Mouse (Mus musculus): ENCODE data around the gene S1pr2. TPM values are rescaled to one million over a fixed set of nuclear protein-coding genes. Genes with fewer than 3 reads are reported as not detected.

S1pr2 gene
- total RNA-seq, 2 experiments from 2014 or later = 8.9 to 11.1 TPM

GRCm38 (mm10) chr9:20972141-20972992, 4.2 kb downstream of the S1pr2 start:
- peak; percentile 58 for DNase-seq

GRCm38 (mm10) chr9:20971751-20972140, 4.8 kb downstream of the S1pr2 start:
- DNase-seq = peak; percentile 60

GRCm38 (mm10) chr9:20966747-20967146, 9.8 kb downstream of the S1pr2 start:
- no peak for DNase-seq

GRCm38 (mm10) chr9:20966008-20966407, 10.6 kb downstream of the S1pr2 start:
- no peak for DNase-seq

GRCm38 (mm10) chr9:20965606-20966005, 11.0 kb downstream of the S1pr2 start:
- DNase-seq = no peak

- DNase-seq = no peak
Observed at GRCm38 (mm10) chr9:20961557-20961956, 15.0 kb downstream of the S1pr2 start.

- no peak for DNase-seq
Observed at GRCm38 (mm10) chr9:20959430-20959938, 17.1 kb downstream of the S1pr2 start, which contains the start of gene Dnmt1. TSS of gene Dnmt1 (minus strand) at chr9:20959888.

- DNase-seq = no peak
Observed at GRCm38 (mm10) chr9:20956989-20957388, 19.6 kb downstream of the S1pr2 start.

GRCm38 (mm10) chr9:20952520-20953227, 23.9 kb downstream of the S1pr2 start:
- peak; percentile 94 for DNase-seq

GRCm38 (mm10) chr9:20951966-20952519, 24.5 kb downstream of the S1pr2 start:
- no peak for DNase-seq

- DNase-seq = no peak
Observed at GRCm38 (mm10) chr9:20951441-20951840, 25.1 kb downstream of the S1pr2 start.

- no peak for DNase-seq
Observed at GRCm38 (mm10) chr9:20950419-20950818, 26.2 kb downstream of the S1pr2 start.

GRCm38 (mm10) chr9:20946066-20946880, 30.3 kb downstream of the S1pr2 start:
- DNase-seq = no peak

- no peak for DNase-seq
Observed at GRCm38 (mm10) chr9:20944697-20945370, 31.7 kb downstream of the S1pr2 start.

- no peak for DNase-seq
Observed at GRCm38 (mm10) chr9:20943911-20944310, 32.7 kb downstream of the S1pr2 start.

- no peak for DNase-seq
Observed at GRCm38 (mm10) chr9:20943396-20943795, 33.2 kb downstream of the S1pr2 start.

- no peak for DNase-seq
Observed at GRCm38 (mm10) chr9:20923258-20923657, 53.3 kb downstream of the S1pr2 start.

- DNase-seq = no peak
Observed at GRCm38 (mm10) chr9:20916160-20916559, 60.4 kb downstream of the S1pr2 start.

All from gastrocnemius, postnatal 10 days (tissue).